Comparison of ENCODE assay signal across 18 mouse cellular contexts in the genomic region with DNA sequence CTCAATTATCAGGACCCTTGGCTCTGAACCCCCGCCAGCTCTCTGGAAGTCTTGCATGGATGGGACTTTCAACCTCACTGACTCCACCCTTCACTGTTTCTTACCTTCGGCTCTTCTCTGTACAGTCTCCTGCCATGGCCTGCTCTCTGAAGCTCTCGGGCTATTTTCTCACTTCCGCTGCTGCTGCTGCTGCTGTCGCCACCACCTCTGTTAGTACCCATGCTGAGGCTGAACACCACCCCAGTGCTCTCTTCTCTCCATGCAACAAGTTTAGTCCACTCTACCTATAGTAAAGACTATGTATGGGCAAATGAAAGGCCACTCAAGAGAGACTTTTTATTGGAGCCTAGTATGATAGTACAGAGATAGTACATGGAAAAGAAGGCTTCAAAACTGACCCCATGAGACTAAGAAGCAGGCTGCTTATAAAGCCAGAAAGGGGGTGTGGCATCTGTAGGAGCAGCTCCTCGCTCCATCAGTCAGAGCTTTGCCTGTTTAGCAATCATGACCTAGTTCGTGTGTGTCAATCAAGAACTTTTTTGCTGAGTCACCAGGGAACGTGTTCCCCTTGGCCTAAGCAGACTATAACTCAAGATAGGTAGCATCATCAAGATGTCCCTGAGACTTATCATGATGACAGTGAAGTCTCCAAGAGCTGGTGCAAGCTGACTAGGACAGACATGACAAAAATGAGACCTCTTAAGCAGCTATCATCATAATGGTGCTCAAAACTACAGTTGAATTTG. TPM values are rescaled to one million over a fixed set of nuclear protein-coding genes. Genes with fewer than 3 reads are reported as not detected.
DNase-seq lines count a peak whose midpoint lies in the region; ATAC-seq and TF ChIP-seq lines count a peak whose summit lies in the region.
"Had no signal": no experiment of that assay in that cellular context is flagged by ENCODE, and none has a peak within 500 bp of the region (broad histone marks: within the 10 kb centered on the region; RNA-seq: fewer than 3 reads in every experiment).

No protein-coding gene starts in this region.

- H3K9me3 ChIP-seq in liver, postnatal 0 days (ENCODE audit: low read length) = no peaks in the 10 kb centered on the region
- H3K9me3 ChIP-seq in CH12.LX (replicated peaks; ENCODE audit: low read length) = no peaks in the 10 kb centered on the region
- H3K9me3 ChIP-seq: heart, embryonic 10.5 days; intestine, embryonic 15.5 days; liver, embryonic 13.5 days had no signal

- 64% methylated on average over 8 of the region's 8 CpGs for WGBS in liver, postnatal 0 days (ENCODE audit: insufficient replicate concordance)

- H3K4me3 ChIP-seq in liver, postnatal 0 days (ENCODE audit: low read depth, low read length) = no peak overlapping the region
- peak overlapping the region in 1 of 3 experiments; percentile 85 for H3K4me3 ChIP-seq in CH12.LX (replicated peaks in 1 of 3; ENCODE audit: low read depth in 2 of 3, low read length in 2 of 3, poor library complexity in 1 of 3)
- H3K4me3 ChIP-seq: heart, embryonic 10.5 days; intestine, embryonic 15.5 days; liver, embryonic 13.5 days had no signal

- H3K79me2 ChIP-seq in CH12.LX (replicated peaks; ENCODE audit: control insufficient read depth, extremely low read depth, insufficient read depth, poor library complexity, severe bottlenecking) = peaks cover 19% of the 10 kb centered on the region

- no peak for TF ChIP-seq POLR2A in CH12.LX (IDR thresholded peaks at IDR 0.05; ENCODE audit: low read depth, low read length)

- DNase-seq in liver (peak; percentile 5), CH12.LX (ENCODE audit: extremely low read depth) (peak; percentile 37)
- no peak for DNase-seq in liver, postnatal 0 days
- peak; percentile 35 for DNase-seq in adrenal gland, postnatal 10 days
- no peak for DNase-seq in lung, adult 18-20 months
- DNase-seq in T-cell, adult 2 months (ENCODE audit: low spot score) = no peak
- DNase-seq: cerebellum, postnatal 25 days; gastrocnemius, postnatal 14 days; heart, postnatal 10 days; liver, embryonic 13.5 days; lung, postnatal 14 days; right cerebral cortex, postnatal 25 days; thymus, postnatal 4 days had no signal

- no peak for TF ChIP-seq CTCF in liver, postnatal 0 days (IDR thresholded peaks at IDR 0.05; ENCODE audit: low read depth)
- TF ChIP-seq CTCF in CH12.LX (conservative IDR thresholded peaks at IDR 0.05 in 1 of 2, IDR thresholded peaks at IDR 0.05 in 1 of 2; ENCODE audit: low read depth in 2 of 2, low read length in 2 of 2) = no peak

- no peak for TF ChIP-seq EP300 in liver, postnatal 0 days (IDR thresholded peaks at IDR 0.05; ENCODE audit: low read depth)
- 0 out of 2 replicates have a peak, but pooled peaks have one; percentile 9 for TF ChIP-seq EP300 in CH12.LX (IDR thresholded peaks at IDR 0.05; ENCODE audit: low read length)

- no peaks in the 10 kb centered on the region for H3K27me3 ChIP-seq in liver, postnatal 0 days (ENCODE audit: insufficient read depth, low read length)
- H3K27me3 ChIP-seq in CH12.LX (replicated peaks) = no peaks in the 10 kb centered on the region
- H3K27me3 ChIP-seq: intestine, embryonic 15.5 days; liver, embryonic 13.5 days; Patski had no signal

- H3K36me3 ChIP-seq in liver, postnatal 0 days (replicated peaks; ENCODE audit: insufficient read depth, low read length) = no peaks in the 10 kb centered on the region
- no peaks in the 10 kb centered on the region for H3K36me3 ChIP-seq in CH12.LX (replicated peaks in 1 of 2; ENCODE audit: control insufficient read depth in 1 of 2, insufficient read depth in 1 of 2, low read length in 1 of 2)
- H3K36me3 ChIP-seq: heart, embryonic 10.5 days; intestine, embryonic 15.5 days; liver, embryonic 13.5 days had no signal

- in situ Hi-C loops in CH12.LX (cut with MboI; ENCODE audit: low pct_ligation_motif_present, low pct_unique_long_range_greater_than_20kb, low sequenced_read_pairs) = no loop called here

- no peak for ATAC-seq in liver, postnatal 0 days
- 0 out of 2 replicates have a peak, but pooled peaks have one; percentile 20 for ATAC-seq in neutrophil, adult 5-6 weeks (ENCODE audit: extremely low read depth, insufficient number of reproducible peaks, low FRiP score, poor library complexity, severe bottlenecking)
- ATAC-seq: intestine, embryonic 15.5 days; Patski had no signal

- no peak overlapping the region for H3K9ac ChIP-seq in liver, postnatal 0 days (replicated peaks)
- peak overlapping the region; percentile 27; the same call in 1 of the 2 replicates for H3K9ac ChIP-seq in CH12.LX (ENCODE audit: insufficient read depth, low read depth)
- H3K9ac ChIP-seq: hindbrain, embryonic 14.5 days; intestine, embryonic 15.5 days; liver, embryonic 13.5 days had no signal

- H3K4me2 ChIP-seq in liver, postnatal 0 days (ENCODE audit: low read depth, low read length) = no peak overlapping the region
- H3K4me2 ChIP-seq in CH12.LX (ENCODE audit: insufficient read depth, low read depth, poor library complexity, severe bottlenecking) = 0 out of 2 replicates have a peak overlapping the region, but pooled peaks have one; percentile 55
- H3K4me2 ChIP-seq: hindbrain, embryonic 14.5 days; intestine, embryonic 15.5 days; liver, embryonic 13.5 days had no signal

- no peak for TF ChIP-seq RAD21 in CH12.LX (IDR thresholded peaks at IDR 0.05; ENCODE audit: low read depth, low read length)

- no peak overlapping the region for H3K27ac ChIP-seq in liver, postnatal 0 days (ENCODE audit: low read depth)
- peak overlapping the region; percentile 64; the same call in 1 of the 2 replicates for H3K27ac ChIP-seq in CH12.LX (ENCODE audit: insufficient read depth, low read depth)
- H3K27ac ChIP-seq: heart, embryonic 10.5 days; hindbrain, embryonic 14.5 days; intestine, embryonic 15.5 days; liver, embryonic 13.5 days had no signal

- dilution Hi-C loops in CH12.LX (cut with MboI; ENCODE audit: extremely low pct_ligation_motif_present, extremely low pct_unique_long_range_greater_than_20kb, low sequenced_read_pairs) = no loop called here

- peaks cover 10% of the 10 kb centered on the region for H3K4me1 ChIP-seq in liver, postnatal 0 days (ENCODE audit: insufficient read depth)
- H3K4me1 ChIP-seq in CH12.LX (ENCODE audit: control insufficient read depth in 1 of 2, insufficient read depth in 2 of 2) = peaks cover 7 to 28% of the 10 kb centered on the region in 2 experiments; a peak in 3 of 4 replicates
- H3K4me1 ChIP-seq: intestine, embryonic 15.5 days had no signal

TF ChIP-seq in CH12.LX, 34 proteins besides CTCF, POLR2A, EP300 and RAD21:
- TF ChIP-seq JUND (conservative IDR thresholded peaks at IDR 0.05; ENCODE audit: low read depth, low read length) (no peak), SIN3A (IDR thresholded peaks at IDR 0.05; ENCODE audit: low read length) (0 out of 2 replicates have a peak, but pooled peaks have one; percentile 49), TBP (conservative IDR thresholded peaks at IDR 0.05; ENCODE audit: low read depth, low read length) (0 out of 2 replicates have a peak, but pooled peaks have one; percentile 33), MAFK (IDR thresholded peaks at IDR 0.05; ENCODE audit: insufficient replicate concordance, low read length) (peak; percentile 83; the same call in 1 of the 2 replicates), MYC (IDR thresholded peaks at IDR 0.05; ENCODE audit: low read depth, low read length) (no peak)

RNA-seq across cellular contexts. Expression of a gene that starts 2.7 kb away (rescaled TPM):
- 9.1 and 13.0 TPM in 2 replicates for polyA plus RNA-seq in liver, postnatal 0 days (2015; fragmentation: Nextera tagmentation; extraction: Ambion mirVana)
- total RNA-seq in CH12.LX (2012; rRNA removed) (44.2 and 45.2 TPM in 2 replicates), CH12.LX (2014; rRNA removed) (44.2 and 47.5 TPM in 2 replicates)
- 66.5 and 67.4 TPM in 2 replicates for polyA plus RNA-seq in CH12.LX (2012; ENCODE audit: insufficient read length, low read depth)
- total RNA-seq in adrenal gland, postnatal 10 days (2021) = 100 to 1,000 TPM; 125 to 144 TPM
- 62.5 and 75.9 TPM in 2 replicates for total RNA-seq in neutrophil, adult 5-6 weeks (2017)

RNA-seq across cellular contexts. Expression of a gene that starts 28.2 kb away (rescaled TPM):
- 0.06 TPM in 1 of 2 replicates, not detected in the other for polyA plus RNA-seq in liver, postnatal 0 days (2015; fragmentation: Nextera tagmentation; extraction: Ambion mirVana)
- total RNA-seq in CH12.LX (2012; rRNA removed) = not detected in 2 replicates
- total RNA-seq in CH12.LX (2014; rRNA removed) = not detected in 2 replicates
- not detected in 2 replicates for polyA plus RNA-seq in CH12.LX (2012; ENCODE audit: insufficient read length, low read depth)
- 1 to 10 TPM; 2.1 to 2.9 TPM for total RNA-seq in adrenal gland, postnatal 10 days (2021)
- 0.74 and 0.81 TPM in 2 replicates for total RNA-seq in neutrophil, adult 5-6 weeks (2017)

Comparison
In these comparisons a context has a peak if more than half of its experiments do, and no peak if none do; other contexts are left out.
1. DNase-seq: peak in liver (single experiment), CH12.LX (single experiment) and adrenal gland, postnatal 10 days (single experiment); none in liver, postnatal 0 days (single experiment), lung, adult 18-20 months (0 of 2) and T-cell, adult 2 months (single experiment).